In the genomic region with DNA sequence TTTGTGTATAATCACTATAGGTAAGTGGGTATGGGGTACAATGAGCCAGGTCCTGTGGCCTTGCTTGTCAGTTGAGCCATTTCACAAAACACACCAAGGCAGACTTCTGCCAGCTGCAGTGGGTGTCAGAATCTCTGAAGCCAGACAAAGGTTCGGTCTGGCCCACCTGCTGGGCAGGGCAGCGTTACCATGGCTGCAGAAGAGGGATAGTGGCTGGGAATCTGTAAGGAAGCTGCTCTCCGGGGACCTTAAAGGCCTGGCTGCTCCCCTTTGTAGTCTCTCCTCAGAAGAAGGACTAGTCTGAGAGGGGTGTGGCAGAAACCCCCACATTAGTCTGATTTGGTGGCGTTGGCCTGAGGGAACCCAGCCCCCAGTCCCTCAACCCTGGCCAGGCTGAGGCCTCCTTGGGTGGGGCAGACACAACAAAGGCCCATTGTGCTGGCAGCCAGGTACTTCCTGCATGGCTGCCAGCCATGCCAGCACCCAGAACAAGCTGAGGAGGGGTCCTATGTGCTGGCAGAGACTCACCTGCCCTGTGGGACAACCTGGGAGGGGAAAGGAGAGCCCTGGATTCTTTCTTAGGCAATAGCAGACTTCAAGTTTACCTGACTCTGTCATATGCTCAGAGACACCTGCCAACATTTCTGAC, we compare ENCODE assay signal across 11 mouse cellular contexts. TPM values are rescaled to one million over a fixed set of nuclear protein-coding genes. Genes with fewer than 3 reads are reported as not detected.
DNase-seq lines count a peak whose midpoint lies in the region; ATAC-seq and TF ChIP-seq lines count a peak whose summit lies in the region.
"Had no signal": no experiment of that assay in that cellular context is flagged by ENCODE, and none has a peak within 500 bp of the region (broad histone marks: within the 10 kb centered on the region; RNA-seq: fewer than 3 reads in every experiment).

No protein-coding gene starts in this region.

- WGBS in hindbrain, embryonic 10.5 days, result 6% methylated on average over 4 of the region's 4 CpGs
- 0% methylated on average over 4 of the region's 4 CpGs for WGBS in hindbrain, embryonic 16.5 days
- WGBS in embryonic facial prominence, embryonic 15.5 days, result 7% methylated on average over 4 of the region's 4 CpGs
- 4% methylated on average over 4 of the region's 4 CpGs for WGBS in midbrain, embryonic 12.5 days

- no peak overlapping the region for H3K4me2 ChIP-seq in hindbrain, embryonic 16.5 days (ENCODE audit: low read length)
- no peak overlapping the region for H3K4me2 ChIP-seq in embryonic facial prominence, embryonic 15.5 days (replicated peaks)
- H3K4me2 ChIP-seq in midbrain, embryonic 12.5 days (replicated peaks), result no peak overlapping the region

- peak overlapping the region; percentile 78 for H3K27ac ChIP-seq in hindbrain, embryonic 10.5 days
- H3K27ac ChIP-seq in hindbrain, embryonic 16.5 days (ENCODE audit: low read depth, low read length), result no peak overlapping the region
- H3K27ac ChIP-seq in embryonic facial prominence, embryonic 15.5 days (replicated peaks), result peak overlapping the region; percentile 58; the same call in 1 of the 2 replicates
- peak overlapping the region; percentile 60 for H3K27ac ChIP-seq in midbrain, embryonic 12.5 days (replicated peaks)

- peaks cover 15% of the 10 kb centered on the region for H3K4me1 ChIP-seq in hindbrain, embryonic 10.5 days (replicated peaks)
- H3K4me1 ChIP-seq in hindbrain, embryonic 16.5 days (ENCODE audit: control insufficient read depth, insufficient read depth, low read depth, low read length), result no peaks in the 10 kb centered on the region
- H3K4me1 ChIP-seq in E14TG2a.4 (replicated peaks; ENCODE audit: low read depth, low read length), result peaks cover 82% of the 10 kb centered on the region
- peaks cover 8% of the 10 kb centered on the region for H3K4me1 ChIP-seq in embryonic facial prominence, embryonic 15.5 days
- peaks cover 10% of the 10 kb centered on the region for H3K4me1 ChIP-seq in midbrain, embryonic 12.5 days

- H3K9ac ChIP-seq in hindbrain, embryonic 16.5 days (ENCODE audit: low read depth, low read length), result no peak overlapping the region
- H3K9ac ChIP-seq in embryonic facial prominence, embryonic 15.5 days, result no peak overlapping the region
- H3K9ac ChIP-seq in midbrain, embryonic 12.5 days (replicated peaks), result no peak overlapping the region

- ATAC-seq in hindbrain, embryonic 16.5 days, result no peak
- ATAC-seq in embryonic facial prominence, embryonic 15.5 days (ENCODE audit: insufficient number of reproducible peaks, low FRiP score, low TSS enrichment, low read depth), result no peak
- no peak for ATAC-seq in midbrain, embryonic 12.5 days (ENCODE audit: low FRiP score, low read depth)

- no peaks in the 10 kb centered on the region for H3K36me3 ChIP-seq in hindbrain, embryonic 10.5 days
- no peaks in the 10 kb centered on the region for H3K36me3 ChIP-seq in hindbrain, embryonic 16.5 days (ENCODE audit: control insufficient read depth, insufficient read depth, low read length)
- H3K36me3 ChIP-seq in E14TG2a.4 (ENCODE audit: insufficient read depth, low read length), result no peaks in the 10 kb centered on the region
- no peaks in the 10 kb centered on the region for H3K36me3 ChIP-seq in embryonic facial prominence, embryonic 15.5 days
- H3K36me3 ChIP-seq in midbrain, embryonic 12.5 days, result no peaks in the 10 kb centered on the region

- H3K9me3 ChIP-seq in hindbrain, embryonic 10.5 days, result no peaks in the 10 kb centered on the region
- no peaks in the 10 kb centered on the region for H3K9me3 ChIP-seq in hindbrain, embryonic 16.5 days (ENCODE audit: control insufficient read depth, low read length)
- no peaks in the 10 kb centered on the region for H3K9me3 ChIP-seq in E14TG2a.4 (ENCODE audit: low read length)
- no peaks in the 10 kb centered on the region for H3K9me3 ChIP-seq in embryonic facial prominence, embryonic 15.5 days (replicated peaks)
- H3K9me3 ChIP-seq in midbrain, embryonic 12.5 days, result no peaks in the 10 kb centered on the region

- DNase-seq in hindbrain, embryonic 10.5 days (ENCODE audit: low spot score), result peak; percentile 38
- DNase-seq in heart, adult 9 months (ENCODE audit: low spot score in 2 of 2), result no peak
- no peak for DNase-seq in adrenal gland, adult 2 months
- DNase-seq in right cerebral cortex, adult 2 months (ENCODE audit: low spot score in 2 of 2), result no peak
- DNase-seq: left cerebral cortex, postnatal 4 days had no signal

- H3K4me3 ChIP-seq in hindbrain, embryonic 10.5 days, result no peak overlapping the region
- H3K4me3 ChIP-seq in hindbrain, embryonic 16.5 days (ENCODE audit: low read length), result no peak overlapping the region
- peak overlapping the region; percentile 32 for H3K4me3 ChIP-seq in E14TG2a.4 (replicated peaks; ENCODE audit: low read length)
- H3K4me3 ChIP-seq in embryonic facial prominence, embryonic 15.5 days (replicated peaks), result no peak overlapping the region
- no peak overlapping the region for H3K4me3 ChIP-seq in midbrain, embryonic 12.5 days

- no peaks in the 10 kb centered on the region for H3K27me3 ChIP-seq in hindbrain, embryonic 10.5 days (ENCODE audit: insufficient read depth, poor library complexity, severe bottlenecking)
- no peaks in the 10 kb centered on the region for H3K27me3 ChIP-seq in hindbrain, embryonic 16.5 days (replicated peaks; ENCODE audit: control insufficient read depth, insufficient read depth, low read length)
- no peaks in the 10 kb centered on the region for H3K27me3 ChIP-seq in E14TG2a.4 (ENCODE audit: insufficient read depth, low read length)
- H3K27me3 ChIP-seq in embryonic facial prominence, embryonic 15.5 days, result no peaks in the 10 kb centered on the region
- H3K27me3 ChIP-seq in midbrain, embryonic 12.5 days, result 0 out of 2 replicates have a peak, but pooled peaks cover 3% of the 10 kb centered on the region

- no peak for TF ChIP-seq CTCF in E14TG2a.4 (conservative IDR thresholded peaks at IDR 0.05; ENCODE audit: low read length)

RNA-seq across cellular contexts. Expression of gene Ttll10, which starts 4.8 kb away (rescaled TPM):
- 0.27 and 0.30 TPM in 2 replicates for polyA plus RNA-seq in hindbrain, embryonic 10.5 days (2016; fragmentation: Nextera tagmentation; extraction: Ambion mirVana)
- polyA plus RNA-seq in hindbrain, embryonic 16.5 days (2015; fragmentation: Nextera tagmentation; extraction: Ambion mirVana), result not detected in 2 replicates
- 4.0 and 4.3 TPM in 2 replicates for polyA plus RNA-seq in embryonic facial prominence, embryonic 15.5 days (2015; fragmentation: Nextera tagmentation; extraction: Ambion mirVana)
- polyA plus RNA-seq in midbrain, embryonic 12.5 days (2016; fragmentation: Nextera tagmentation; extraction: Ambion mirVana), result not detected in 2 replicates
- total RNA-seq in adrenal gland, adult 2 months (2021), result under 1 TPM in 1 of 2 experiments, not detected in 1; 0.21 TPM
- 0.13 and 0.19 TPM in 2 replicates for polyA plus RNA-seq in adrenal gland, adult 2 months (2012; rRNA removed)
- total RNA-seq: gastrocnemius, adult 18-20 months; left cerebral cortex, postnatal 4 days had no signal
- polyA plus RNA-seq: heart, postnatal 0 days had no signal

RNA-seq across cellular contexts. Expression of gene Tnfrsf18, which starts 38.0 kb away (rescaled TPM):
- 1.3 and 1.4 TPM in 2 replicates for polyA plus RNA-seq in hindbrain, embryonic 10.5 days (2016; fragmentation: Nextera tagmentation; extraction: Ambion mirVana)
- polyA plus RNA-seq in hindbrain, embryonic 16.5 days (2015; fragmentation: Nextera tagmentation; extraction: Ambion mirVana), result 1.7 and 1.8 TPM in 2 replicates
- 6.0 and 7.1 TPM in 2 replicates for polyA plus RNA-seq in embryonic facial prominence, embryonic 15.5 days (2015; fragmentation: Nextera tagmentation; extraction: Ambion mirVana)
- polyA plus RNA-seq in midbrain, embryonic 12.5 days (2016; fragmentation: Nextera tagmentation; extraction: Ambion mirVana), result 2.2 and 2.4 TPM in 2 replicates
- under 1 TPM in 1 of 2 experiments, not detected in 1; 0.38 TPM for total RNA-seq in adrenal gland, adult 2 months (2021)
- polyA plus RNA-seq in adrenal gland, adult 2 months (2012; rRNA removed), result 0.30 and 0.61 TPM in 2 replicates
- total RNA-seq: gastrocnemius, adult 18-20 months; left cerebral cortex, postnatal 4 days had no signal

RNA-seq across cellular contexts. Expression of gene 9430015G10Rik, which starts 45.8 kb away (rescaled TPM):
- polyA plus RNA-seq in hindbrain, embryonic 10.5 days (2016; fragmentation: Nextera tagmentation; extraction: Ambion mirVana), result 62.3 and 72.7 TPM in 2 replicates
- polyA plus RNA-seq in hindbrain, embryonic 16.5 days (2015; fragmentation: Nextera tagmentation; extraction: Ambion mirVana), result 28.0 and 31.3 TPM in 2 replicates
- polyA plus RNA-seq in embryonic facial prominence, embryonic 15.5 days (2015; fragmentation: Nextera tagmentation; extraction: Ambion mirVana), result 32.8 and 33.5 TPM in 2 replicates
- polyA plus RNA-seq in midbrain, embryonic 12.5 days (2016; fragmentation: Nextera tagmentation; extraction: Ambion mirVana), result 59.8 and 60.0 TPM in 2 replicates
- total RNA-seq in adrenal gland, adult 2 months (2021), result 1 to 10 TPM; 5.7 to 9.6 TPM
- polyA plus RNA-seq in adrenal gland, adult 2 months (2012; rRNA removed), result 14.6 and 15.6 TPM in 2 replicates

RNA-seq across cellular contexts. Expression of gene Tnfrsf4, which starts 50.3 kb away (rescaled TPM):
- 0.30 and 1.3 TPM in 2 replicates for polyA plus RNA-seq in hindbrain, embryonic 10.5 days (2016; fragmentation: Nextera tagmentation; extraction: Ambion mirVana)
- 0.64 TPM in 1 of 2 replicates, not detected in the other for polyA plus RNA-seq in hindbrain, embryonic 16.5 days (2015; fragmentation: Nextera tagmentation; extraction: Ambion mirVana)
- 1.1 and 1.2 TPM in 2 replicates for polyA plus RNA-seq in embryonic facial prominence, embryonic 15.5 days (2015; fragmentation: Nextera tagmentation; extraction: Ambion mirVana)
- polyA plus RNA-seq in midbrain, embryonic 12.5 days (2016; fragmentation: Nextera tagmentation; extraction: Ambion mirVana), result 0.52 and 0.77 TPM in 2 replicates
- total RNA-seq in adrenal gland, adult 2 months (2021), result 1 to 10 TPM in 1 of 2 experiments, under 1 TPM in 1; 0.61 to 1.2 TPM
- polyA plus RNA-seq in adrenal gland, adult 2 months (2012; rRNA removed), result 4.4 and 5.0 TPM in 2 replicates
